Mouse (Mus musculus) intestine, embryonic 16.5 days (tissue): ENCODE data around the gene Tmem87b. TPM values are rescaled to one million over a fixed set of nuclear protein-coding genes. Genes with fewer than 3 reads are reported as not detected.

Source experiments
- ATAC-seq: fragments of 200-750 bp; cut with Nextera tagmentation; 2 replicates; pipeline ENCODE4 v1.8.0; 2017; ENCODE audit warnings: moderate TSS enrichment, moderate library complexity
- H3K27ac ChIP-seq: fragments of 300-500 bp; sonication (generic); 2 replicates; pipeline ENCODE4 v1.5.1; 2014; ENCODE audit warnings: mild to moderate bottlenecking, low read length
- H3K27me3 ChIP-seq: fragments of 300-500 bp; sonication (generic); replicated peaks from 2 replicates; pipeline ENCODE4 v1.6.1; 2014; ENCODE audit warnings: low read length, control low read depth, mixed read lengths; ENCODE audit not compliant: control insufficient read depth, insufficient read depth
- H3K36me3 ChIP-seq: fragments of 300-500 bp; sonication (generic); 2 replicates; pipeline ENCODE4 v1.6.1; 2014; ENCODE audit warnings: low read length, control low read depth; ENCODE audit not compliant: control insufficient read depth, insufficient read depth
- H3K4me1 ChIP-seq: fragments of 300-500 bp; sonication (generic); 2 replicates; pipeline ENCODE4 v1.6.1; 2014; ENCODE audit warnings: low read length, control low read depth, mixed read lengths; ENCODE audit not compliant: control insufficient read depth, insufficient read depth
- H3K4me2 ChIP-seq: fragments of 300-500 bp; sonication (generic); 2 replicates; pipeline ENCODE4 v1.6.1; 2014; ENCODE audit warnings: low read depth, low read length, control low read depth
- H3K4me3 ChIP-seq: fragments of 300-500 bp; sonication (generic); 2 replicates; pipeline ENCODE4 v1.5.1; 2014; ENCODE audit warnings: mild to moderate bottlenecking, low read length
- H3K9ac ChIP-seq: fragments of 300-500 bp; sonication (generic); 2 replicates; pipeline ENCODE4 v1.6.1; 2014; ENCODE audit warnings: low read depth, low read length
- H3K9me3 ChIP-seq: fragments of 300-500 bp; sonication (generic); 2 replicates; pipeline ENCODE4 v1.6.1; 2016; ENCODE audit warnings: low read length, control low read depth; ENCODE audit not compliant: control insufficient read depth
- WGBS: fragments of 180-500 bp; shearing (Covaris S2); extraction: QIAGEN DNeasy Blood & Tissue Kit; methylation state at CpG from one replicate; pipeline ENCODE4 v1.1.7; 2014; 5-methylcytosine and 5-hydroxymethylcytosine counted together
- polyA plus RNA-seq: library from polyadenylated mRNA; unstranded; fragments of >200 nt; fragmentation: Nextera tagmentation; extraction: Ambion mirVana; gene quantifications from 2 replicates; pipeline ENCODE4 v1.2.1, GENCODE M21; 2015

The Tmem87b gene
- polyA plus RNA-seq, 1 experiment from 2014 or later: 54.6 TPM

DNA sequence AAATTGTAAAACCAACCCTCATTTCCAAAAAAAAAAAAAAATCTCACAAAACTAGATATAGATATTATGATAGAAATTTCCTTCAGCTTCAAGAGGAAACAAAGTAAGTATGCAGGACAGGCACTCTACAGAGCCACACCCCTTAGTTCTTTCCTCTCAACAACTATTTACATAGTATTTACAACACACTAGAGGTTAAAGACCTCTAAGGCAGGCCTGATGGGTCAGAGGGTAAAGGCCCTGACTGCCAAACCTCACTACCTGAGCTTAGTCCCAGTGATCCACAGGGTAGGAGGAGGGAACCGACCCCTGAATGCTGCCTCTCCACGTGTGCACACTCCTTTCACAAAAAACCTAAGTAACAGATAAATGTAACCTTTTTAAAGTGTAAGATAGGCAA, 5.2 kb upstream of the Tmem87b start:
- WGBS: 26% methylated on average over 2 of the region's 2 CpGs
- Histone ChIP-seq H3K9ac (no peak overlapping the region), H3K4me3 (no peak overlapping the region), H3K4me1 (peaks cover 3% of the 10 kb centered on the region; the same call in 1 of the 2 replicates), H3K4me2 (no peak overlapping the region), H3K9me3 (no peaks in the 10 kb centered on the region), H3K27me3 (no peaks in the 10 kb centered on the region), H3K27ac (no peak overlapping the region), H3K36me3 (no peaks in the 10 kb centered on the region)
- ATAC-seq: no peak

- Histone ChIP-seq H3K4me1 (peaks cover 18% of the 10 kb centered on the region), H3K4me2 (no peak overlapping the region), H3K9ac (no peak overlapping the region), H3K9me3 (no peaks in the 10 kb centered on the region), H3K27ac (no peak overlapping the region), H3K27me3 (no peaks in the 10 kb centered on the region), H3K36me3 (no peaks in the 10 kb centered on the region), H3K4me3 (no peak overlapping the region)
- ATAC-seq: no peak
- WGBS: 82% methylated on average over 1 of the region's 1 CpGs
Measured at GRCm38 (mm10) chr2:128816311-128816710, 1.6 kb upstream of the Tmem87b start.

DNA sequence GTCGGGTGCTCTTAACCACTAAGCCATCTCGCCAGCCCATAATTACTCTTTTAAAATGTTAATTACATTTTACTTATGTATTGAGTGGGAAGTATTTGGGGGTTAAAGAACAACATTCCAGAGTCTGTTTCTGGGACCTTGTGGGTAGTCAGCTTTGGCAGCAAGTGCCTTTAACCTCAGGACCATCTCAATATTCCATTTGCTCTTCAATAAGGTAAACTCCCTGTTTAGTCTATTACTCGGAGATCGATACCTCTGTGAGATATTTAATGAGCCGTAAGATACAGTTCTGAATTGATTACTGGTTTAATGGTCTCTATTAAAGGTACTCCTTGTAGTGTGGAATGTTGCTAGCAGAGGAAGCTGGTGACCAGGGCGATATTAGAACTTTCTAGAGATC, 1.0 kb upstream of the Tmem87b start:
- 40% methylated on average over 6 of the region's 6 CpGs for WGBS
- ATAC-seq: peak; percentile 3; the same call in 1 of the 2 replicates
- peak overlapping the region; percentile 8; the same call in 1 of the 2 replicates for H3K4me3 ChIP-seq
- no peak overlapping the region for H3K27ac ChIP-seq
- no peak overlapping the region for H3K9ac ChIP-seq
- peak overlapping the region; percentile 37 for H3K4me2 ChIP-seq
- no peaks in the 10 kb centered on the region for H3K9me3 ChIP-seq
- no peaks in the 10 kb centered on the region for H3K36me3 ChIP-seq
- peaks cover 22% of the 10 kb centered on the region for H3K4me1 ChIP-seq
- no peaks in the 10 kb centered on the region for H3K27me3 ChIP-seq

- Histone ChIP-seq H3K4me2 (peak overlapping the region; percentile 66), H3K4me3 (peak overlapping the region; percentile 73), H3K9me3 (no peaks in the 10 kb centered on the region), H3K4me1 (peaks cover 22% of the 10 kb centered on the region), H3K27me3 (no peaks in the 10 kb centered on the region), H3K9ac (peak overlapping the region; percentile 57), H3K36me3 (no peaks in the 10 kb centered on the region), H3K27ac (peak overlapping the region; percentile 96)
- ATAC-seq: no peak; the same call in 1 of the 2 replicates
- 0% methylated on average over 7 of the region's 7 CpGs for WGBS
Measured at GRCm38 (mm10) chr2:128817387-128817785, 532 bp upstream of the Tmem87b start.

DNA sequence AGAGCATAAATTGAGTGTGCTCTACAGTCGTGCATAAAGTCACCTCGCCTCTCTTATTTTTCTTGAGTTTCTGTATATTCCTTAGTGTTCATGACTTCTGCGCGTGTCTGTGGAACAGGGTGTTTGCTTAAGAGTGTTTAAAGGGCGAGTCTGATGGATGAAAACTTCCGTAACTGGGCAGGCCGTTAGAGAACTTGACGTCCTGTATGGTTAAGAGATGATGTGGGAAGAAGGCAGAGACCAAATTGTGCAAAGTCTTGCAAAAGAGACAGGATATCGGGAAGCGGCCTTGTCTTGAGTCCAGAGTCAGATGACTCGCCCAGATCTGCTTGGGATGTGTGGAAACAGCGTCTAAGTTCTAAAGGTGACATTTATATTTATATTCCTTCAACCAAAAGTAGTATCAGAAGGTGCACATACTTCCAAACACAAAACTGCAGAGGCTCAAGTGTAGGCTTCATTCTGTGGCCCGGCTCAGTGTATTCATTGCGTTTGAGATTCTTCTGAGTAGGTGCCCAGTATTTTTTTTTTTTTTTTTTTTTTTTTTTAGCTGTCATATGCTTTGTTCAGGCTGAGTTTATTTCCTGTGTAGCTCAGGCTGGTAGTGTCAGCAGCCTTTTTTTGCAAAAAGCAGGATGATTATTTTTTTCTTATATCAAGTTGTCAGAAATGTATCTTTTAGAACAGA, 1.2 kb downstream of the Tmem87b start:
- no peaks in the 10 kb centered on the region for H3K9me3 ChIP-seq
- peak overlapping the region; percentile 97 for H3K27ac ChIP-seq
- peak overlapping the region; percentile 87 for H3K9ac ChIP-seq
- H3K36me3 ChIP-seq: no peaks in the 10 kb centered on the region; the same call in 1 of the 2 replicates
- H3K4me1 ChIP-seq: peaks cover 19% of the 10 kb centered on the region
- peak overlapping the region; percentile 73 for H3K4me3 ChIP-seq
- no peaks in the 10 kb centered on the region for H3K27me3 ChIP-seq
- WGBS: 8% methylated on average over 14 of the region's 14 CpGs
- ATAC-seq: no peak
- peak overlapping the region; percentile 63 for H3K4me2 ChIP-seq

DNA sequence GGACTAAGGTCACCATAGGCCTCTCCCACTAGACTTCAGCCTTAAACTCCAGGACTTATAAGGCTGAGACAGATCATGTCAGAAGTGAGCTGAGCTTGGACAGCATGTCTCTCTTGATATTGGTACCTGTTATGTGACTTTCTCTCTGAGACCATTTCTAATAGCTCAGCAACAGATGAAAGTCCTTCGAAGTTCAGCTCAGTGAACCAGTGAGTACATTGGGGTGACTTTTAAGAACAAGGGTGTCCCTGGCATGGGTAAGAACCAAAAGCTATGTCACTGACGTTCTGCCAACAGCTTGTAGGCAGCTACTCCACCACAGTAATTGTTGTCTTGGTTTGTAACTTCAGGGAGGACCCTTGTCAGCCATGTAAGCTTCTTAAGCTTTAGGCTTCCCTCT, 2.7 kb downstream of the Tmem87b start:
- ATAC-seq: no peak
- no peaks in the 10 kb centered on the region; the same call in 1 of the 2 replicates for H3K36me3 ChIP-seq
- H3K9me3 ChIP-seq: no peaks in the 10 kb centered on the region
- H3K4me1 ChIP-seq: peaks cover 19% of the 10 kb centered on the region
- H3K27ac ChIP-seq: no peak overlapping the region
- WGBS: 80% methylated on average over 2 of the region's 2 CpGs
- H3K4me2 ChIP-seq: no peak overlapping the region
- H3K9ac ChIP-seq: no peak overlapping the region
- no peak overlapping the region for H3K4me3 ChIP-seq
- H3K27me3 ChIP-seq: no peaks in the 10 kb centered on the region

GRCm38 (mm10) chr2:128823893-128824292, 6.0 kb downstream of the Tmem87b start:
- WGBS: 87% methylated on average over 5 of the region's 5 CpGs
- H3K4me2 ChIP-seq: no peak overlapping the region
- no peak overlapping the region for H3K4me3 ChIP-seq
- H3K9ac ChIP-seq: no peak overlapping the region
- no peaks in the 10 kb centered on the region for H3K27me3 ChIP-seq
- no peaks in the 10 kb centered on the region; the same call in 1 of the 2 replicates for H3K36me3 ChIP-seq
- H3K9me3 ChIP-seq: no peaks in the 10 kb centered on the region
- H3K27ac ChIP-seq: no peak overlapping the region
- ATAC-seq: no peak
- H3K4me1 ChIP-seq: peaks cover 19% of the 10 kb centered on the region

- H3K9me3 ChIP-seq: no peaks in the 10 kb centered on the region
- peaks cover 8% of the 10 kb centered on the region; the same call in 1 of the 2 replicates for H3K4me1 ChIP-seq
- no peak overlapping the region for H3K4me2 ChIP-seq
- WGBS: 93% methylated on average over 1 of the region's 1 CpGs
- H3K27ac ChIP-seq: no peak overlapping the region
- no peak overlapping the region for H3K4me3 ChIP-seq
- H3K27me3 ChIP-seq: no peaks in the 10 kb centered on the region
- ATAC-seq: no peak
- no peaks in the 10 kb centered on the region; the same call in 1 of the 2 replicates for H3K36me3 ChIP-seq
- no peak overlapping the region for H3K9ac ChIP-seq
Measured at GRCm38 (mm10) chr2:128827787-128828186, 9.9 kb downstream of the Tmem87b start.

- peak overlapping the region; percentile 74 for H3K27ac ChIP-seq
- H3K36me3 ChIP-seq: no peaks in the 10 kb centered on the region; the same call in 1 of the 2 replicates
Measured at GRCm38 (mm10) chr2:128832611-128833010, 14.7 kb downstream of the Tmem87b start.

More at GRCm38 (mm10) chr2:128832611-128833010, 14.7 kb downstream of the Tmem87b start:
- no peaks in the 10 kb centered on the region for H3K27me3 ChIP-seq
- no peak overlapping the region for H3K9ac ChIP-seq
- H3K9me3 ChIP-seq: no peaks in the 10 kb centered on the region
- H3K4me1 ChIP-seq: peaks cover 9% of the 10 kb centered on the region; the same call in 1 of the 2 replicates
- no peak overlapping the region for H3K4me3 ChIP-seq
- peak; percentile 27 for ATAC-seq
- no peak overlapping the region for H3K4me2 ChIP-seq
- WGBS: 50% methylated on average over 3 of the region's 3 CpGs
